Mouse (Mus musculus): ENCODE measurements around the gene AL607142.1. TPM values are rescaled to one million over a fixed set of nuclear protein-coding genes. Genes with fewer than 3 reads are reported as not detected.

The AL607142.1 gene
- polyA plus RNA-seq, 1 experiment from 2014 or later, result not detected

DNA sequence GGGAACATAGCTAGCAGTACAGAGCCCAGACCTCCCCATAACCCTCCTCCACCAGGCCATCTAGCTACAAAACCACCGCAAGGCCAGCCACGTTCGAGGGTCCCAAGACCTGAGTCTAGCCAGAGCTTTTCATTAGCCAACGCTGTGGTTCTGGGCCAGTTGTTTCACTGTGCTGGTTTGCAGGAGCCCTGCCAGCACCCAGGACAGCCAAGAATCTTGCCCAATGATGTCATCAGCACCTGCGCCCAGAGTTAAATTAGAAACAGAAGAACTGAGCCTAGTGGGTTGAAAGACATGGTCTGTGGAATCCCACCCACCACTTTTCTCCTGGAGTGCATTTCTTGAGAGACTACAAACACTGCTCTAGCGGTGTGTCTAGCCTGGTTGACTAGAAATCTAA lies 61.3 kb downstream of the AL607142.1 start:
- H3K4me3 ChIP-seq (ENCODE audit: low read depth, low read length), result no peak overlapping the region

DNA sequence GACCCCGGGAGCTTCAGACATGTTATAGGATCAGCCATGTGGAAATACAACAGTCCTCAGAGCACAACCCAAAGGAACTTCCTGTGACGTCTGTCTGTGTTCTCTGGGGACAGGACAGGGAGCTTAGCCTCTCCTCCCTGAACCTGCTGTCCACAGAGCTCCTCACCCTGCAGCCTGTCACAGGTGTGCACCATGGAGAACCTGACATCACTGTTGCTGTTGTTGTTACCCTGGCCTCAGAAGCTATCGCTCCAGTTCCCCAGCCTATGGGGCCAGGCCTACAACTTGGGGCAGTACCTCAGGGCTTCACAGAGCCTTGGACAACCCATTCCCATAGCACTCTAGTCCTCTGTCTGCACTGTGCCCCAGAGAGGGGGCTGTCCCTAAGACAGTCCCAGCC lies 62.5 kb downstream of the AL607142.1 start:
- H3K4me2 ChIP-seq (replicated peaks; ENCODE audit: low read depth, low read length), result no peak overlapping the region
- H3K4me1 ChIP-seq (ENCODE audit: control insufficient read depth, insufficient read depth, low read length), result no peaks in the 10 kb centered on the region
- ATAC-seq (ENCODE audit: insufficient number of reproducible peaks, insufficient read depth, low FRiP score, low read depth), result no peak
- H3K9ac ChIP-seq (replicated peaks; ENCODE audit: low read depth, low read length), result no peak overlapping the region
- no peaks in the 10 kb centered on the region for H3K27me3 ChIP-seq (ENCODE audit: control insufficient read depth, insufficient read depth, low read length)
- H3K36me3 ChIP-seq (ENCODE audit: control insufficient read depth, insufficient read depth, low read length), result no peaks in the 10 kb centered on the region
- no peak overlapping the region for H3K27ac ChIP-seq (ENCODE audit: low read length)
- H3K4me3 ChIP-seq (ENCODE audit: low read depth, low read length), result no peak overlapping the region
- H3K9me3 ChIP-seq (ENCODE audit: control insufficient read depth, low read depth, low read length), result no peaks in the 10 kb centered on the region
- WGBS, result 87% methylated on average over 3 of the region's 3 CpGs

More for the DNA sequence above, 61.3 kb downstream of the AL607142.1 start:
- Histone ChIP-seq H3K4me1 (ENCODE audit: control insufficient read depth, insufficient read depth, low read length) (no peaks in the 10 kb centered on the region), H3K9ac (replicated peaks; ENCODE audit: low read depth, low read length) (no peak overlapping the region), H3K27me3 (ENCODE audit: control insufficient read depth, insufficient read depth, low read length) (no peaks in the 10 kb centered on the region), H3K9me3 (ENCODE audit: control insufficient read depth, low read depth, low read length) (no peaks in the 10 kb centered on the region), H3K4me2 (replicated peaks; ENCODE audit: low read depth, low read length) (no peak overlapping the region), H3K36me3 (ENCODE audit: control insufficient read depth, insufficient read depth, low read length) (no peaks in the 10 kb centered on the region), H3K27ac (ENCODE audit: low read length) (no peak overlapping the region)
- WGBS, result 89% methylated on average over 6 of the region's 6 CpGs
- no peak for ATAC-seq (ENCODE audit: insufficient number of reproducible peaks, insufficient read depth, low FRiP score, low read depth)

DNA sequence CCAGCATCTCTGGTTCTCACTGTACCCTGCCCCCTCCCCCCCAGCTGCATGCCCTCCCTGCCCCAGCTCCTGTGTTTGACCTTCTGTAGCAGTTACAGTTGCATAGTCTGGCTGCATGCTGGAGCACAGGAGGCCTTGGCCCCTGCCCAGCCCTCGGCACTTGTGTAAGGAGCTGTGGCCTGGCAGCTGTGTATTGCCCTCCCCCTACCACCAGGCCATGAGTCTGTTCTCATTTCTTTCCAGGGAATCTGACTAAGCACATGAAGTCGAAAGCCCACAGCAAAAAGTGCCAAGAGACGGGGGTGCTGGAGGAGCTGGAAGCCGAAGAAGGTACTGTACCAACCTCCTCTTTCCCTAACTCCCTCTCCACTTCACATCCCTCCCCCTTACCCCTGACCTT lies 63.2 kb downstream of the AL607142.1 start:
- Histone ChIP-seq H3K4me2 (replicated peaks; ENCODE audit: low read depth, low read length) (no peak overlapping the region), H3K36me3 (ENCODE audit: control insufficient read depth, insufficient read depth, low read length) (no peaks in the 10 kb centered on the region), H3K9me3 (ENCODE audit: control insufficient read depth, low read depth, low read length) (no peaks in the 10 kb centered on the region), H3K4me1 (ENCODE audit: control insufficient read depth, insufficient read depth, low read length) (no peaks in the 10 kb centered on the region), H3K9ac (replicated peaks; ENCODE audit: low read depth, low read length) (no peak overlapping the region), H3K4me3 (ENCODE audit: low read depth, low read length) (no peak overlapping the region), H3K27me3 (ENCODE audit: control insufficient read depth, insufficient read depth, low read length) (no peaks in the 10 kb centered on the region), H3K27ac (ENCODE audit: low read length) (no peak overlapping the region)
- 66% methylated on average over 4 of the region's 4 CpGs for WGBS
- no peak for ATAC-seq (ENCODE audit: insufficient number of reproducible peaks, insufficient read depth, low FRiP score, low read depth)

DNA sequence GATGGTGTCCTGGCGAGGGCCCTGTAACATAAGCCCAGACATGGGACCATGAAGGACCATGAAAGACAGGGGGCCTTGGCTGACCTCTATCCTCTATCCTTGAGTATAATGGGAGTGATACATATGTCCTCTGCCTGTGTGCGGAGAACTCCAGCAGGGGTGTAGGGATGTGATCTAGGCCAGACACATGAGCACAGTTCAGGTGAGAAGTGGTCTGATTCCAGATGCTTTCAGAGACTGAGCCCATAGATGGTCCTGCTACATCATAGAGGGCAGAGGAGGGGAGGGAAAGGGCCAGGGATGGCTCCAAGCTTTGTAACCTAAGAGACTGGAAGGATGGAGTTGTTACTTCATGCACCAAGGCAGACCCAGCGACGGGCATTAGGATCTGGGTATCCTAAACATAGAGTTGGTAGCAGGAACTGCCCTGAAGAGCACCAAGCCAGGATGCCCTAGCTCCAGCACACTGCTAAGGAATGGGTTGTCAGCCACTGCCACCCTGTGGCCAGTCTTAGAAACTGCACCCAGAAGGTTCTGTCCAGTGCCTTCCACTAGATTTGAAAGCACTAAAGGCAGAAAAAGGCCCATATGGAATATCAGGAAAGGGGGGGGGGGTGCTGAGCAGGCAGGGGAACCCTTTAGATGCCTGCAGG lies 64.6 kb downstream of the AL607142.1 start:
- ATAC-seq (ENCODE audit: insufficient number of reproducible peaks, insufficient read depth, low FRiP score, low read depth), result 0 out of 2 replicates have a peak, but pooled peaks have one; percentile 46

DNA sequence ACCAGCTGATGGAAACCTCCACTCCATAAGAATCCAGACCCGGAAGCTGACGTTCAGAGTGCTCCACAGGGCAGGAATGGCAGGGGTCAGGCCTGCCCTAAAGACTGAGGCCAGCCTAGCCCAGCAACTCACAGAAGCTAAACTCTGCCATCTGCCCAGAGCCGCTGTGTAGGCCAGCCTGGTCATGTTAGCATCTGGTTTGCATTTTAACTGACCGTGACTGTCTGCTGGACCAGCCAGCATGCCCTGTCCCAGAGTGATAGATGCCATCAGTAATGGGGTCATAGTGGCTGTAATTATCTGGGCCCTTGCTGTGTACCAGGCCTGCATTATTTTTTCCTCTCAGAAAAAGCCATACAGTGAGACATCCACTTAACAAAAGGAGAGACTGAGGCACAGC lies 66.1 kb downstream of the AL607142.1 start:
- Histone ChIP-seq H3K4me3 (ENCODE audit: low read depth, low read length) (no peak overlapping the region), H3K9ac (replicated peaks; ENCODE audit: low read depth, low read length) (no peak overlapping the region), H3K36me3 (ENCODE audit: control insufficient read depth, insufficient read depth, low read length) (no peaks in the 10 kb centered on the region), H3K9me3 (ENCODE audit: control insufficient read depth, low read depth, low read length) (no peaks in the 10 kb centered on the region), H3K27me3 (ENCODE audit: control insufficient read depth, insufficient read depth, low read length) (no peaks in the 10 kb centered on the region), H3K4me2 (replicated peaks; ENCODE audit: low read depth, low read length) (no peak overlapping the region), H3K4me1 (ENCODE audit: control insufficient read depth, insufficient read depth, low read length) (no peaks in the 10 kb centered on the region), H3K27ac (ENCODE audit: low read length) (no peak overlapping the region)
- WGBS, result 68% methylated on average over 4 of the region's 4 CpGs
- ATAC-seq (ENCODE audit: insufficient number of reproducible peaks, insufficient read depth, low FRiP score, low read depth), result no peak

More for the DNA sequence above, 64.6 kb downstream of the AL607142.1 start:
- Histone ChIP-seq H3K9me3 (ENCODE audit: control insufficient read depth, low read depth, low read length) (no peaks in the 10 kb centered on the region), H3K4me2 (replicated peaks; ENCODE audit: low read depth, low read length) (no peak overlapping the region), H3K9ac (replicated peaks; ENCODE audit: low read depth, low read length) (no peak overlapping the region), H3K27me3 (ENCODE audit: control insufficient read depth, insufficient read depth, low read length) (no peaks in the 10 kb centered on the region), H3K4me1 (ENCODE audit: control insufficient read depth, insufficient read depth, low read length) (no peaks in the 10 kb centered on the region), H3K36me3 (ENCODE audit: control insufficient read depth, insufficient read depth, low read length) (no peaks in the 10 kb centered on the region), H3K4me3 (ENCODE audit: low read depth, low read length) (no peak overlapping the region), H3K27ac (ENCODE audit: low read length) (no peak overlapping the region)
- 53% methylated on average over 4 of the region's 4 CpGs for WGBS

DNA sequence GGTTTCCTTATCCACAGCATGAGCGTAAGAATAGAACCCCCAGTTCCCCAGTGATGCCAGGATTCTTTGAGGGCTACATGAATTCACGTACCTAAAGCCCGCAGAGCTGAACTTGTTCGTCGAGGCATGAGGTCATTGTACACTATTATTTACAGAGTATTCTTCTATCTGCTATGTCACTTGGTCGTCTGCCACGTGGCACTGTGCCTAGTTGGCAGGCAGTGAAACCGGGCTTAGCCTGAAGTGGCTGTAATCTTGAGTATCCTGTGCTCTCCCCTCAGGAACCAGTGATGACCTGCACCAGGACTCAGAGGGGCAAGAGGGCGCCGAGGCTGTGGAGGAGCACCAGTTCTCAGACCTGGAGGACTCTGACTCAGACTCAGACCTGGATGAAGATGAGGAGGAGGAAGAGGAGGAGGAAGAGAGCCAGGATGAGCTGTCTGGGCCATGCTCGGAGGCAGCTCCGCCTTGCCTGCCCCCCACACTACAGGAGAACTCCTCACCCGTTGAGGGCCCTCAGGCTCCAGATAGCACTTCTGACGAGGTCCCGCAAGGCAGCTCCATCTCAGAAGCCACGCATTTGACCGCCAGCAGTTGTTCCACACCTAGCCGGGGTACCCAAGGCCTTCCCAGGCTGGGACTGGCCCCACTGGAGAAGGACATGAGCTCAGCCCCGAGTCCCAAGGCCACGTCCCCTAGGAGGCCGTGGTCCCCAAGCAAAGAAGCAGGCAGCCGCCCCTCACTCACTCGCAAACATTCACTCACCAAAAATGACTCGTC lies 66.8 kb downstream of the AL607142.1 start:
- H3K9me3 ChIP-seq (ENCODE audit: control insufficient read depth, low read depth, low read length), result no peaks in the 10 kb centered on the region
- H3K27me3 ChIP-seq (ENCODE audit: control insufficient read depth, insufficient read depth, low read length), result no peaks in the 10 kb centered on the region
- no peak overlapping the region for H3K4me3 ChIP-seq (ENCODE audit: low read depth, low read length)
- no peak overlapping the region for H3K4me2 ChIP-seq (replicated peaks; ENCODE audit: low read depth, low read length)
- H3K36me3 ChIP-seq (ENCODE audit: control insufficient read depth, insufficient read depth, low read length), result no peaks in the 10 kb centered on the region
- H3K9ac ChIP-seq (replicated peaks; ENCODE audit: low read depth, low read length), result no peak overlapping the region
- H3K27ac ChIP-seq (ENCODE audit: low read length), result no peak overlapping the region
- no peaks in the 10 kb centered on the region for H3K4me1 ChIP-seq (ENCODE audit: control insufficient read depth, insufficient read depth, low read length)
- ATAC-seq (ENCODE audit: insufficient number of reproducible peaks, insufficient read depth, low FRiP score, low read depth), result no peak
- WGBS, result 74% methylated on average over 24 of the region's 24 CpGs

DNA sequence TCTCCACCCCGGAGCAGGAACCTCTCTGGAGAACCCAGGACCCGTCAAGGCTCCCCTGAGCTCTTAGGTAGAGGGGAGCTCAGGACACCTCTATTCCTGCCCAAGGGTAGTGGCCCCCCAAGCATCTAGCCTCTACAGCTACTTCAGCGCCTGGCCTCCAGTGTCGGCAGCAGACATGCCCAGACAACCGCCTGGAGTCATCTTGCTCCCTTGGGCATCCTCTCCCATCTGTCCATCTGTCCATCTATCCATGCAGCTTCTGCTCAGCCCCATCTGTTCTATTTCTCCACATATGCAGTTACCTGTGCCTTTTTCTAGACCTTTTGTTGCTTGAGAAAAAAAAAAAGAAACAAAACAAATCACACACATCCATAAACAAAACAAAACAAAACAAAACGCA lies 69.4 kb downstream of the AL607142.1 start:
- WGBS, result 79% methylated on average over 6 of the region's 6 CpGs
- no peaks in the 10 kb centered on the region for H3K36me3 ChIP-seq (ENCODE audit: control insufficient read depth, insufficient read depth, low read length)
- no peak overlapping the region for H3K9ac ChIP-seq (replicated peaks; ENCODE audit: low read depth, low read length)
- no peak overlapping the region for H3K27ac ChIP-seq (ENCODE audit: low read length)
- H3K4me1 ChIP-seq (ENCODE audit: control insufficient read depth, insufficient read depth, low read length), result no peaks in the 10 kb centered on the region
- H3K4me3 ChIP-seq (ENCODE audit: low read depth, low read length), result no peak overlapping the region
- H3K27me3 ChIP-seq (ENCODE audit: control insufficient read depth, insufficient read depth, low read length), result no peaks in the 10 kb centered on the region
- no peak overlapping the region for H3K4me2 ChIP-seq (replicated peaks; ENCODE audit: low read depth, low read length)
- ATAC-seq (ENCODE audit: insufficient number of reproducible peaks, insufficient read depth, low FRiP score, low read depth), result no peak
- no peaks in the 10 kb centered on the region for H3K9me3 ChIP-seq (ENCODE audit: control insufficient read depth, low read depth, low read length)

DNA sequence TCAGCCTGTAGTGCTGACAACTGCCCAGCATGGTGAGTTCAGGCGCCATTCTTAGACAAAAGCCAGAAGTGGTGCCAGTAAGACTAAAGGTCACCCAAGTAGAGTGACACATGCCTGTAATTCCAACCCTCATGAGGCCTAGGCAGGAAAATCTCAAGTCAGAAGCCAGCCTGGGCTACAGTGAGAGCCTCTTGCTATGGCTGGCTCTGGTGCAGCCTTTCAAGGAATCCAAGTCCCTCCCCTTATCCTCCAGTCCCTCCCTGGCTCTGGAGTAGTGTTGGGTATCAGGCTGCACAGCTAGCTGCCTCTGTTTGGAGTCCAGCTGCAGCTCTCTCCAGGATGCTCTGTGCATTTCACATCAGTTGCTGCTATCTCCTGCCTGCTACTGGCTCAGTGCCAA lies 77.0 kb downstream of the AL607142.1 start:
- Histone ChIP-seq H3K4me2 (replicated peaks; ENCODE audit: low read depth, low read length) (no peak overlapping the region), H3K4me1 (ENCODE audit: control insufficient read depth, insufficient read depth, low read length) (no peaks in the 10 kb centered on the region), H3K9me3 (ENCODE audit: control insufficient read depth, low read depth, low read length) (no peaks in the 10 kb centered on the region), H3K9ac (replicated peaks; ENCODE audit: low read depth, low read length) (no peak overlapping the region), H3K27me3 (ENCODE audit: control insufficient read depth, insufficient read depth, low read length) (no peaks in the 10 kb centered on the region), H3K4me3 (ENCODE audit: low read depth, low read length) (no peak overlapping the region), H3K27ac (ENCODE audit: low read length) (no peak overlapping the region), H3K36me3 (ENCODE audit: control insufficient read depth, insufficient read depth, low read length) (no peaks in the 10 kb centered on the region)
- WGBS, result 75% methylated on average over 1 of the region's 1 CpGs
- no peak for ATAC-seq (ENCODE audit: insufficient number of reproducible peaks, insufficient read depth, low FRiP score, low read depth)
